Mouse (Mus musculus): Measurements from ENCODE around the gene Aplp1.
"Not testable (repeated sequence)": the region's sequence is repeated elsewhere in the genome, so short reads cannot be mapped to it uniquely, and the experiment has no call there.

The Aplp1 gene

GRCm38 (mm10) chr7:30444971-30445751, at the start of gene Aplp1:
TSS of gene Aplp1 (minus strand) at chr7:30445535.
- no peak for DNase-seq (ENCODE audit: extremely low read depth, low read depth)

GRCm38 (mm10) chr7:30493401-30493931, 48.1 kb upstream of the Aplp1 start, which contains the start of gene Prodh2:
TSS of gene Prodh2 (plus strand) at chr7:30493622.
- DNase-seq (ENCODE audit: extremely low read depth, low read depth) = no peak

- peak; percentile 50 for DNase-seq (ENCODE audit: extremely low read depth, low read depth)
These were observed 47.4 kb upstream of the Aplp1 start for GRCm38 (mm10) chr7:30492765-30493164.

- no peak for DNase-seq (ENCODE audit: extremely low read depth, low read depth)
These were observed 45.6 kb upstream of the Aplp1 start for GRCm38 (mm10) chr7:30490957-30491307.

- peak; percentile 26 for DNase-seq (ENCODE audit: extremely low read depth, low read depth)
These were observed 45.1 kb upstream of the Aplp1 start for GRCm38 (mm10) chr7:30490251-30490956.

GRCm38 (mm10) chr7:30484250-30484649, 38.9 kb upstream of the Aplp1 start:
- no peak for DNase-seq (ENCODE audit: extremely low read depth, low read depth)

GRCm38 (mm10) chr7:30477415-30478381, 32.4 kb upstream of the Aplp1 start:
- DNase-seq (ENCODE audit: extremely low read depth, low read depth) = no peak

- DNase-seq (ENCODE audit: extremely low read depth, low read depth) = not testable (repeated sequence)
These were observed 30.8 kb upstream of the Aplp1 start for GRCm38 (mm10) chr7:30476136-30476535.

GRCm38 (mm10) chr7:30474999-30475398, 29.7 kb upstream of the Aplp1 start:
- no peak for DNase-seq (ENCODE audit: extremely low read depth, low read depth)

- DNase-seq (ENCODE audit: extremely low read depth, low read depth) = peak; percentile 26
These were observed 27.1 kb upstream of the Aplp1 start for GRCm38 (mm10) chr7:30472411-30472810.

GRCm38 (mm10) chr7:30464816-30465300, 19.5 kb upstream of the Aplp1 start:
- DNase-seq (ENCODE audit: extremely low read depth, low read depth) = no peak

GRCm38 (mm10) chr7:30463996-30464395, 18.7 kb upstream of the Aplp1 start:
- DNase-seq (ENCODE audit: extremely low read depth, low read depth) = no peak

GRCm38 (mm10) chr7:30463568-30463967, 18.2 kb upstream of the Aplp1 start:
- no peak for DNase-seq (ENCODE audit: extremely low read depth, low read depth)

- DNase-seq (ENCODE audit: extremely low read depth, low read depth) = no peak
These were observed 14.1 kb upstream of the Aplp1 start for GRCm38 (mm10) chr7:30459484-30459883.

GRCm38 (mm10) chr7:30457629-30458330, 12.4 kb upstream of the Aplp1 start, which contains the start of the genes Kirrel2 and Nphs1:
TSS of gene Kirrel2 (minus strand) at chr7:30457690.
TSS of gene Nphs1 (plus strand) at chr7:30458315.
- DNase-seq (ENCODE audit: extremely low read depth, low read depth) = no peak

- no peak for DNase-seq (ENCODE audit: extremely low read depth, low read depth)
These were observed 11.7 kb upstream of the Aplp1 start for GRCm38 (mm10) chr7:30456911-30457628.

- no peak for DNase-seq (ENCODE audit: extremely low read depth, low read depth)
These were observed 11.2 kb upstream of the Aplp1 start for GRCm38 (mm10) chr7:30456487-30456886.

- no peak for DNase-seq (ENCODE audit: extremely low read depth, low read depth)
These were observed 8.9 kb upstream of the Aplp1 start for GRCm38 (mm10) chr7:30454259-30454658.

- DNase-seq (ENCODE audit: extremely low read depth, low read depth) = no peak
These were observed 8.4 kb upstream of the Aplp1 start for GRCm38 (mm10) chr7:30453766-30454165.

GRCm38 (mm10) chr7:30453327-30453726, 8.0 kb upstream of the Aplp1 start:
- DNase-seq (ENCODE audit: extremely low read depth, low read depth) = no peak

Measured in MEL-GATA-1-ER (cell line).